Mouse (Mus musculus): Measurements from ENCODE around the gene Tmc7.
A peak's percentile ranks its signal among the peaks of the same experiment; 100 is the strongest.

The Tmc7 gene

GRCm38 (mm10) chr7:118585856-118586255 is 1.3 kb upstream of the Tmc7 start:
- no peak for DNase-seq (ENCODE audit: low spot score in 2 of 2)

- no peak for DNase-seq (ENCODE audit: low spot score in 2 of 2)
Observed at GRCm38 (mm10) chr7:118584926-118585325, 390 bp upstream of the Tmc7 start.

DNA sequence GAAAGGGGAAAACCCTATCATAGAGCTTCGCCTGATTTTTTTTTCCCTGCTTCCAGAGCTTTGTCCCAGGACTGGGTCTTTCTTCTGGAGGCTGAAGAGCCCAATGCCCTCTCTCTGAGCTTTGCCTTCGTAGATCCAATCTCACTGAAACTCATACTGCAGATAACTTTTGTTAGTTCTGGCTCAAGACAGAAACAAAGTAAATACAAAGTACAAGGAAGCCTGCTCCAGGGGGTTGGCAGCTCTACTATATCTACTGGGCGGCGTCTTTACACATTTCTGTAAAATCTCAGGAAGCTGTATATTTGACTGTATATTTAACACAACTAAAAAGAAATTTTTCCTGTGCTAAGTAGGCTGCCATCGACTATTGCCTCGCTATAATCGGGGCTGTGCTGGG is 715 bp downstream of the Tmc7 start:
- DNase-seq (ENCODE audit: low spot score in 2 of 2), result no peak

GRCm38 (mm10) chr7:118579938-118580337 is 4.6 kb downstream of the Tmc7 start:
- no peak for DNase-seq (ENCODE audit: low spot score in 2 of 2)

- DNase-seq (ENCODE audit: low spot score in 2 of 2), result no peak
Observed at GRCm38 (mm10) chr7:118578269-118578668, 6.3 kb downstream of the Tmc7 start.

DNA sequence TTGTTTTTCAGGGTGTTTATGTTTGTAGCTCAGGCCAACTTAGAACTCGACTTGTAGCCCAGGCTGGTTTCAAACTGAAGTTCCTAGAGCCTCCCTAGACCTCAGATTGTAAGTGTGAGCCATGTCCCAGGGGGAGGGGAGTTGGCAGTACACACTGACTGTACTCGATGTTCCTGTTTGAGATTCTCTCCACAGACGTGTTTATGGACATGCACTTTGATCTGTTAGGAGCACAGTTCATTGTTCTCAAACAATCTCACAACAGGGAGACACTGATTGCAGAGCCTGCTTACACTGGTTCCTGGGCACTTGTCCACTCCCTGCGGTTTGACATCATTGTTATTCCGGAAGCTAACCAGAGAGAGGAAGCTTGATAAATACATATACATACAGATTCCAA is 12.5 kb downstream of the Tmc7 start:
- DNase-seq (ENCODE audit: low spot score in 2 of 2), result no peak

- DNase-seq (ENCODE audit: low spot score in 2 of 2), result no peak
Observed at GRCm38 (mm10) chr7:118571350-118571749, 13.2 kb downstream of the Tmc7 start.

DNA sequence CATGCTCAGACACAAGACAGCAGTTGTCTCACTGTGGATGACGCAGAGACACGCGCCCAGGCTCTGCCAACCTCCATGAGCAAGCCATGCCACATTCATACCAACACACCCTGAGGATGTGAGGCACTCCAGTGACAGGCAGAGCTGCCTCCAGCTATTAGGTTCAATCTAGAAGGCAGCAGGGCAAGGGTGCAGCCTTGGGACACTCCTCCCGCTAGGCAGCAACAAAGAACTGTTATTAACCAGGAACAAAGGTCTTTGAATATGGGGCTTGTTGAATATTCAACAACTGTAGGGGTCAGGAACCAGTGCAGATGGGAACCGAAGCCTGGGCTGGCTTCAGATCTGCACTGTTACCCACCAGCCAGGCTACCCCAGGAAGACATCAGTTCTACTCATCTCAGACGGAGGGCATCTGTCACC is 15.4 kb downstream of the Tmc7 start:
- DNase-seq (ENCODE audit: low spot score in 2 of 2), result no peak

DNA sequence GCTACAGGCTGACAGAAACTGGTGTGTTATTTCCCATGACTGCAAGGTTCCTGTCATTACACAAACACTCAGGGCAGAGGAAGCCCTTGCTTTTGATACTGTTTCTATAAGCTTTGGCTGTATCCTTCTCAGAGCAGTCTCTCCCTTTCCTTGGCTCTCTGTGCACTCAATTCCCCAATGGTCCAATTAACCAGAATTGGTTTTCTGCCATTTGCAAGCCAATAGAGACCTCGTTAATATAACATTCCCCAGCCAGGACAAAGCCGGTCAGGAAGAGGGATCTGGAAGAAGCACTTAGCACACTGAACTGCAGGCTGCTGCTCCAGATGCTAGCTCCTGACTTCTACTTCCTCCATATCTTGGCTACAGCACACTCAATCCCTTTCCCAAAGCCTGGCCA is 30.2 kb downstream of the Tmc7 start:
- no peak for DNase-seq (ENCODE audit: low spot score in 2 of 2)

GRCm38 (mm10) chr7:118553881-118554280 is 30.7 kb downstream of the Tmc7 start:
- DNase-seq (ENCODE audit: low spot score in 2 of 2), result no peak

DNA sequence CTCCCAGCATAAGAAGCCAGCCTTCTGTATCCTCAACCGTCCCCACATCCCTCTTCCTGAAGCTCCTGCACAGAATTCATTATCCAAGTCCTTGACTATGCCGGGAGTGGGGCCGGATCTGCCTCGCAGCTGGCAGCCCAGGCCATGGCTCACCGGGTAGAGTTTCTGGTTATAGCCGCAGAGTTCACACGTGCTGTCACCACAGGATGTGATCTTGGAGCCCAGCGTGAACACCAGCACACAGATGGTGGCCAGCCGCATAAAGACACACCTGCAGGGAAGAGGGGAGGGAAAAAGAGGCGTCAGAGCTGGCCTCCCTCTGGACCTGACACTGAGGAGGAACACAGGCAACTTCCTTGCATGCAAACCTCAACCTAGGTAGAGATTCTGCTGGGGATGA is 37.1 kb downstream of the Tmc7 start:
- no peak for DNase-seq (ENCODE audit: low spot score in 2 of 2)

DNA sequence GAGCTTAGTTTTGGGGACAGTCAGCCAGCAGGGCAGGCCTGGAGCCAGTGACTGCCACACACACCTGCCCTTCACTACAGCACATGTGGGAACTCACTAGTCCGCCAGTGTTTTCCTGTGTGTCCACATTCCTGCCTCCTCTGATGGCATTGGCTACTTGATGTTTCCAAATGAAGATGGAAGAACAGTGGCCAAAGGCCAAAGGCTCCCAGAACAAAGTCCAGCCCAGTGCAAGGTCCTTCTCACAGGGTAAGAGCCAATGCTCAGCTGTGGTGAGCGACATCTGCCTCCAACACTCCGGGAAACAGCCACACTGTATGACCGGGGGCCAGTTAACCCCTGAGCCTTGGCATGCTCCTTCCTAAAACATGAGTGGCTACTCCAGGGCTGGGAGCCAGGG is 40.4 kb downstream of the Tmc7 start:
- no peak for DNase-seq (ENCODE audit: low spot score in 2 of 2)

- no peak for DNase-seq (ENCODE audit: low spot score in 2 of 2)
Observed at GRCm38 (mm10) chr7:118535076-118535475, 49.5 kb downstream of the Tmc7 start.

DNA sequence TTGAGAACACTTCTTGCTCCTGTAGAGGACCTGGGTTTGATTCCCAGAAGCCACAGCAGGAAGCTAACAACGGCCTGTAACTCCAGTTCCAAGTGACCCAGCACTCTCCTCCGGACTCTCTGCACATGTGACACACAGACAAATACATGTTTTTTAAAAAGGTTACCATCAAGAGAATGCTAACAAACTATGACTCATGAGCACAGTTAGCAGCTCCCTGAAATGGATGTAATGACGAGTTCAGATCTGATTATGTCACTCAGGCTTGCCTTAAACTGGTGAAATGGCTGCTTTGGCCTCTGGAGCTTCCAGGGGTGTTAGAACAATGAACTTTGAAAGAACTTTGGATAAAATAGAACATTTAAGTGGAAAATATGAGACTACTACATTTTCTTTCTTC is 50.2 kb downstream of the Tmc7 start:
- DNase-seq (ENCODE audit: low spot score in 2 of 2), result no peak

DNA sequence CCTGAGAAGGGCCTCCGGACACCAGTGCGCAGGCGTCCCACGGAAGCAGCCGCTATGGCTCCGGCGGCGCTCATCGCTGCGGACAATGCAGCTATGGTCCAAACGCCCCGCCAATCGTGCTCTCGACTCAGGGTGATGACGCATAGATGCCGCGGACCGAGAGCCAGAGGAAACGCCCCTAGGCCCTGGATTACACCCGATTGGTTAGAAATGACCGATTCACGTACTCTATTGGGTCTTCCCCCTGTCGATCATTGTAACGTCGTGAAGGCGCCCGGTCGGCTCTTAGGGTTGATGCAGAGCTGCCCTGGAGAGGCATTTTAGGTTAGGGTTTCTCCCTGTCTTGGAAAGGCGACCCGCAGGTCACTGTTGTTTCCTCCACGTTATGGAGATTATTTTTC is 51.4 kb downstream of the Tmc7 start, which contains the start of gene Coq7:
TSS of gene Coq7 (minus strand) at position 179 of the 401 bp plus-strand sequence.
- DNase-seq (ENCODE audit: low spot score in 2 of 2), result peak; percentile 91 to 95

DNA sequence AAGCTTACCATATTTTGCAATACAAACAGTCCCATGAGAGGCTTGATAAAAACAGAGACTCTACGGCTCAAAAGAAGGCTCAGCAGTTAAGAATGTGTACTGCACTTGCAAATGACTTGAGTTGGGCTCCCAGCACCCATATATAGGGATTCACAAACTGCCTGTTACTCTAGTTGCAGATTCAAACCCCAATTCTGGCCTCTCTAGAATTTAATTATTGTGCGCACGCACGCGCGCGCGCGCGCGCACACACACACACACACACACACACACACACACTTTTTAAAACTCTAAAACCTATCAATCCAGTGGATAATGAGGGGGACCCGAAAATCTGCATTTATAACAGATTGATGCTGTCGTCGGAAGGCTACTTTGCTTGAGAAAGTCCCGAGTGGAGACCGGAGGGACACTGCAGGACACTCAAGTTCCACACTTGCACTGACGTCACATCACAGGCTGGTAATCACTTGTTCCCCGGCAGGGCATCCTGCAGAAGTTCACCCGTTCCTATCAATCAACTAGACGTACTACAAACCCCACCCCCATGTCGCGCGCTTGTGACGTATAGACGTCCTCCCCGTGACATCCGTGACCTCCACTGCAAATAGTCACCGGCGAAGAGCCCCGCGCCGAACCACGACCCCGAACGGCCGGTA is 51.9 kb downstream of the Tmc7 start:
- DNase-seq (ENCODE audit: low spot score in 2 of 2), result peak; percentile 98

DNA sequence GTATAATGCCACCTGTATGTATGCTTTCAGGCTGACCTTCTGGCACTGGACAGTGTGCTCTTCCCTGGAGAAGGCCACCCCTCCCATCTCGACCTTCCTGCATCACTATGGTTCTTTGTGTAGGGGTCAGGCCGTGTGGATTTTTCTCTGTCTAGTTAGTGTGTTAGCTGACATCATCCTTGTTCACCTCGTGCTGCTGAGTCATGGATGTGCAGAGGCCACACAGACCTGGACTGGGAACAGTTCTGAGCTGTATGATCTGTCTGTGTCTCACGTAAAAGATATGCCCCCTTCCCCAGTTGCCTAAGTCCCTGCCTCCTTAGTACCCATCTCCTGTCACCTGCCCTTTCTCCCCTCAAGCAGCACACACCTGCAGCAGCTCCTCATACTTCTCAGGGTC is 57.6 kb downstream of the Tmc7 start:
- DNase-seq (ENCODE audit: low spot score in 2 of 2), result no peak

- DNase-seq (ENCODE audit: low spot score in 2 of 2), result no peak
Observed at GRCm38 (mm10) chr7:118522077-118522476, 62.5 kb downstream of the Tmc7 start.

DNA sequence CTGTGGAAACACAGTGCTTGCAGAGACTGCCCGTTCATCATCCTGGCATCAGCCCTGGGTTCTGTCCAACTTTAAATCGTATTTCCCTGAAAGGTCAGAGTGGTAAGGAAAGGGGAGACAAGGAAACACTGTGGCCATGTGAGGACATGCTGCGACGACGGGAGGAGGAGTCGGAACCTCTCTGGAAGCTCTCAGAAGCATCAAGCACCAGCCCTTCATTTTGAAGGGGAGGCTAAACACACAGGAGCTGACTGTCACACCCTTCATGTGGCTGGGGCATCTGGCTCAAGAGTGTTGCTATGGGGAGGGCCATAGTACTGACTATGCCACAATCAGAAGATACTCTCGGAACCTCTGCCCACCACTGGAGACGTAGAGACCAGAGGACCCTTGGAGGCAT is 64.9 kb downstream of the Tmc7 start:
- DNase-seq (ENCODE audit: low spot score in 2 of 2), result no peak

GRCm38 (mm10) chr7:118518687-118519086 is 65.8 kb downstream of the Tmc7 start:
- peak; percentile 34 to 57 for DNase-seq (ENCODE audit: low spot score in 2 of 2)

DNA sequence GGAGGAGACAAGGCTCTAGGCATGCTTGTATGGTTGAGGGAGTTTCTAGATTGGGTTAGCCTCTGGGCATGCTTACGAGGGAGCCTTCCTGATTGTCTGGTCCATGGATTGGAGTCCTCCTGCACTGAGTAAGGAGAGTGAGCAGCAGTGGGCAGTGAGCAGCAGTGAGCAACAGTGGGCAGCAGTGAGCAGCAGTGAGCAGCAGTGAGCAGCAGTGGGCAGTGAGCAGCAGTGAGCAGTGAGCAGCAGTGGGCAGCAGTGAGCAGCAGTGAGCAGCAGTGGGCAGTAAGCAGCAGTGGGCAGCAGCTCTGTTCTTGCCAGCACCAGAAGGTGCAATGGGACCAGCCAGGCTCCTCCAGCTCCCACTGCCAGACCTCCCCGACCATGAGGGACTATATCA is 66.7 kb downstream of the Tmc7 start:
- no peak for DNase-seq (ENCODE audit: low spot score in 2 of 2)

DNA sequence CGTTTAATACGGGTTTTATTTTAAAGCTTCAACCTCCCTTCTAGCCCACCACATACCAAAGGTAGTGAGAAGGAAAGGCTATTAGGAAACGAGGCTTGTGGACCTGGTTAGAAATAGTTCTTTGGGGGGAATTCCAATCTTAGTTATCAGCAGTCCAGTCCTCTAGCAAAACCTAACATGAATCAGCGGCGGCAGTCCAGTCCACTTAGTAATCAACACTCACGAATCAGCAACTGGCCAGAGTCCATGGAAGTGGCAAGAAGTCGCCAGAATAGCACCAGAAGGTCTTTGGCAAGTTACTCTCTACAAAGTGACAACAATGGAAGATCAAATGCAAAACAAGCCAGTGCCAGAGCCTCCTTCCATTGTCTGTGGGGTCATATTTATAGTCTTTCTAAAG is 76.0 kb downstream of the Tmc7 start:
- DNase-seq (ENCODE audit: low spot score in 2 of 2), result no peak

DNA sequence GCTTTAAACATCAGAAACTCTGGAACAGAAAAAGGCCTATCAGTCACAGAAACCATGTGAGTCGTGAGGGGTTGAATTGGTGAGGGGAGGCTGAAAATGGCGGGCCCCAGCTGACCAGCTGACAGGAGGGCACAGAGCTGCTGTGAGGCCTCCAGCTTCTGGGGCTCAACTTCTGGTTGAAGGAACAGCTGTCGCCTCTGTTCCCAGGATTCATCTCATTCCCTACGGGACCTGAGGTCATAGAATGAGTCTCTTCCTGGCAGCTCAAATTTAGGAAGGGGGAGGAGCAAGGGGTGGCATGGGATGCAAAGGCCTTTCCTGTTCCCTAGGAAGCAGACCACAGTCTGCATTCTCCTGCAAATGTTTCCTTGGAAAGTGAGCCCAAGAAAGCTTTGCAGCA is 80.7 kb downstream of the Tmc7 start:
- DNase-seq (ENCODE audit: low spot score in 2 of 2), result no peak

- DNase-seq (ENCODE audit: low spot score in 2 of 2), result no peak
Observed at GRCm38 (mm10) chr7:118502333-118502732, 82.2 kb downstream of the Tmc7 start.
